Mouse (Mus musculus) myocyte (in vitro differentiated cells): ENCODE results near the gene Gm20388.

Experiments
- CEBPB ChIP-seq: IDR thresholded peaks from 2 replicates; pipeline ENCODE4 v1.6.1; 2011; ENCODE audit warnings: mild to moderate bottlenecking, moderate library complexity; ENCODE audit not compliant: poor library complexity, insufficient read depth, severe bottlenecking
- MAX ChIP-seq: IDR thresholded peaks from one replicate; pipeline ENCODE4 v1.6.1; 2011; ENCODE audit warnings: low read depth, mild to moderate bottlenecking, control low read depth
- POLR2A ChIP-seq: IDR thresholded peaks from one replicate; pipeline ENCODE4 v1.6.1; 2011; ENCODE audit warnings: low read depth, mild to moderate bottlenecking, control low read depth, moderate library complexity; ENCODE audit not compliant: insufficient read length

- TF ChIP-seq MAX, result no peak
- TF ChIP-seq POLR2A, result no peak
- no peak for TF ChIP-seq CEBPB
Measured at GRCm38 (mm10) chr8:120074516-120074915, 163.9 kb downstream of the Gm20388 start.
